Mouse (Mus musculus) stomach, embryonic 15.5 days (tissue): ENCODE results near the gene Nat14. TPM values are rescaled to one million over a fixed set of nuclear protein-coding genes. Genes with fewer than 3 reads are reported as not detected.

Experiments used
- ATAC-seq: fragments of 200-750 bp; cut with Nextera tagmentation; 2 replicates; pipeline ENCODE4 v1.8.0; 2017; ENCODE audit warnings: low read depth, moderate number of reproducible peaks, moderate TSS enrichment; ENCODE audit not compliant: insufficient read depth, low FRiP score
- H3K27ac ChIP-seq: fragments of 300-500 bp; sonication (generic); 2 replicates; pipeline ENCODE4 v1.5.1; 2015; ENCODE audit warnings: mild to moderate bottlenecking, inconsistent platforms
- H3K27me3 ChIP-seq: fragments of 300-500 bp; sonication (generic); replicated peaks from 2 replicates; pipeline ENCODE4 v1.6.1; 2015; ENCODE audit warnings: inconsistent platforms
- H3K36me3 ChIP-seq: fragments of 300-500 bp; sonication (generic); 2 replicates; pipeline ENCODE4 v1.6.1; 2015; ENCODE audit warnings: inconsistent platforms
- H3K4me1 ChIP-seq: fragments of 300-500 bp; sonication (generic); 2 replicates; pipeline ENCODE4 v1.6.1; 2015; ENCODE audit warnings: inconsistent platforms
- H3K4me2 ChIP-seq: fragments of 300-500 bp; sonication (generic); 2 replicates; pipeline ENCODE4 v1.6.1; 2015; ENCODE audit warnings: mild to moderate bottlenecking, inconsistent platforms
- H3K4me3 ChIP-seq: fragments of 300-500 bp; sonication (generic); replicated peaks from 2 replicates; pipeline ENCODE4 v1.5.1; 2015; ENCODE audit warnings: inconsistent platforms
- H3K9ac ChIP-seq: fragments of 300-500 bp; sonication (generic); 2 replicates; pipeline ENCODE4 v1.6.1; 2015; ENCODE audit warnings: inconsistent platforms
- H3K9me3 ChIP-seq: fragments of 300-500 bp; sonication (generic); 2 replicates; pipeline ENCODE4 v1.6.1; 2016; ENCODE audit warnings: inconsistent platforms
- WGBS: fragments of 180-500 bp; shearing (Covaris S2); methylation state at CpG from one replicate; pipeline ENCODE4 v1.1.7; 2015; 5-methylcytosine and 5-hydroxymethylcytosine counted together
- polyA plus RNA-seq: library from polyadenylated mRNA; unstranded; fragments of >200 nt; fragmentation: Nextera tagmentation; extraction: Ambion mirVana; gene quantifications from 2 replicates; pipeline ENCODE4 v1.2.1, GENCODE M21; 2015

Nat14 gene
- polyA plus RNA-seq, 1 experiment from 2014 or later = 4.3 TPM

DNA sequence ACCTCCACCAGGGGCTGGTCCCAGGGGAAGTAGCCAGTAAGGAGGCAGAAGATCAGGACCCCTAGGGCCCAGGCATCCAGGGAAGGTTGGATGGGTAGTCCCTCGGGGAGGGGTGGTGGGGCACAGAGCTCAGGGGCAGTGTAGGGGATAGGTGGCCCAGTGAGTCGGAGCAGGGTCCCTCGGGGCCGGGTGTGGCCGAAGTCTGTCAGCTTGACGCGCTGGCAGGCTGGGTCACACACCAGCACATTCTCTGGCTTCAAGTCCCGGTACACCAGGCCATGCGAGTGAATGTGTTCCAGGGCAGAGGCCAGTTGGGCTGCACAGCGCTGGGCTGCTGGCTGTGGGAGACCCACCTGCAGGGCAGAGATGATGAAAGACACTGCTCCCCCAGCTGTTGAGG, 35.5 kb downstream of the Nat14 start:
- ATAC-seq = 0 out of 2 replicates have a peak, but pooled peaks have one; percentile 14
- Histone ChIP-seq H3K36me3 (no peaks in the 10 kb centered on the region), H3K9ac (no peak overlapping the region), H3K4me3 (no peak overlapping the region), H3K27me3 (no peaks in the 10 kb centered on the region), H3K4me1 (no peaks in the 10 kb centered on the region), H3K4me2 (no peak overlapping the region), H3K27ac (no peak overlapping the region), H3K9me3 (no peaks in the 10 kb centered on the region)
- 77% methylated on average over 10 of the region's 10 CpGs for WGBS

DNA sequence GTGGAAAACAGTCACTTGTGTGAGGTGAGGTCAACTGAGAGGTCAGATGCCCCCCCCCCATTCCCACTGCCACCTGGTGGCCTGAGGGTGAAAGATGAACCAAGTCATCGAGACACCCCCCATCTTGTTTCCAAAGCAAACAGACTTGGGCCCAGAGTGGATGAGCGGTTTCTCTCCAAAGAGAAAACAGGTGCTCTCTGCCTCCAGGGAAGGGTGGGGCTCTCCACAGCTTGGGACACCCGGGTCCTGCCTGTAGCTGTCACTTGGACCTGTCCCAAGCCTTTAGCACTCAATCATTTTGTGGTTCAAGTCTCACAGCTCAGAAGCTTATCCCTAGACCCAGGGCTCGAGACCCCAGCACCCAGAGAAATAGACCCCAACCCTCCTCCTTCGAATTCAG, 41.7 kb downstream of the Nat14 start:
- H3K4me3 ChIP-seq = no peak overlapping the region
- no peaks in the 10 kb centered on the region for H3K4me1 ChIP-seq
- H3K9me3 ChIP-seq = no peaks in the 10 kb centered on the region
- H3K27ac ChIP-seq = no peak overlapping the region
- no peak overlapping the region for H3K4me2 ChIP-seq
- no peak overlapping the region for H3K9ac ChIP-seq
- ATAC-seq = no peak
- no peaks in the 10 kb centered on the region for H3K27me3 ChIP-seq
- WGBS = 63% methylated on average over 5 of the region's 5 CpGs
- no peaks in the 10 kb centered on the region for H3K36me3 ChIP-seq

DNA sequence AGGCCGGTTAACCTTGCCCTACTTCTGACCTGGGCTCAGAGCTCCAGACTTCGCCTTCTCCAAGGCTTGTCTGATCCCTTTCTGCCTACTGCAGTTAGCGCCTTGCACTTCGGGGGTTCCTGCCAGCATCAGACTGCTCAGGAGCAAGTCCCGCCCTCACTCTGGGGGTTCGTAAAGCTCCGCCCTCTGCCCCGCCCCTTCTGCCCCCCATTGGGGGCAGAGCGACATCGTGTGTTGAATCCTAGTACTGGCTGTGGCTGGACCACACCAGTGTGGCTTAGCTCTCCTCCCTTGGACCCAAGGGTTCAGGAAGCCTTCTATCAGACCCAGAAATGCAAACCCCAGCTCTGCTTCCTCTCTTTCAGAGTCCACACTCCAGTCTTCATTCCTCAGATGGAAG, 42.4 kb downstream of the Nat14 start, which contains the start of gene Sbk2:
Sbk2 (minus strand) TSS at position 135 of the 400 bp plus-strand sequence.
- Histone ChIP-seq H3K27me3 (no peaks in the 10 kb centered on the region), H3K4me3 (no peak within 1 kb of the TSS; the same call in 1 of the 2 replicates), H3K9ac (no peak within 1 kb of the TSS), H3K27ac (no peak within 1 kb of the TSS), H3K9me3 (no peaks in the 10 kb centered on the region), H3K4me2 (peak within 1 kb of the TSS; percentile 34), H3K4me1 (no peaks in the 10 kb centered on the region), H3K36me3 (no peaks in the 10 kb centered on the region)
- 4% methylated on average over 10 of the region's 10 CpGs for WGBS
- peak; percentile 73 for ATAC-seq

DNA sequence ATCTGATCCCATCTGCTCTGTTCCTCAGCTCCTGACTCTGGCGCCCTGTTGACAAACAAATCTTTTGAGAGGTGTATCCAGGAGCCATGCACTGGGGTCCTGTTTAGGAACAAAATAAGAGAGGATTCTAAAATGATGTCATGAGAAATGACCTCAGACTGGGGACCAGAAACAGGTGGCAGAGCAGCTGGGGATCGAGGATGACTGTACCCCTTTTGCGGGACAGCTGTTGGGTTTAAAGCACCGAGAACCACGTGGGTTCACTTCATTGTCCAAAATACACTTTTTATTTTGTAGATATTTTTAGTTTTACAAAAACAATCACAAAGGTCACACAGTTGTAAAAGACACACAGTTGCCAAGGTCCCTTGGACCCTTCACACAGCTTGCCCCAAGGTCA, 43.2 kb downstream of the Nat14 start:
- Histone ChIP-seq H3K4me3 (no peak overlapping the region), H3K9ac (no peak overlapping the region), H3K36me3 (no peaks in the 10 kb centered on the region), H3K9me3 (no peaks in the 10 kb centered on the region), H3K4me2 (no peak overlapping the region), H3K4me1 (no peaks in the 10 kb centered on the region), H3K27ac (no peak overlapping the region), H3K27me3 (no peaks in the 10 kb centered on the region)
- no peak for ATAC-seq
- WGBS = 82% methylated on average over 5 of the region's 5 CpGs

DNA sequence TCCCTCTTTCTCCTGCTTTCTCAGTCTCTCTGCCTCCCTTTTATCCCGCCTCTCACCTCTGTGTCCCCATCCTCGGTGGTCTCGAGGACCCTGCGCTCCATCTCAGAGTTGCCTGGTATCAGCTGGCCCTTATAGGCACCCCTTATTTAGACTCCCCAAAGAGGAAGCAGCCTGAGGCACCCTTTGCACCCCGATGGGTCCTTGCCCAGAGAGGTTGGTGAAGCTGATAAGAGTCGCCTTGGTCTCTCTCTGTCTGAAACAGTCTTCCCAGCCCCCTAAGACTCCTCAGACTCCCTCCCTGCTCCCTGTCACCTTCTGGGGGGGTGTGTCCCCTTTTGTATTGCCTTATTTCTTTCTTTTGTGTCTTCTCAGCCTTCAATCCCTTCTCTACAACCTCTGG, 49.2 kb downstream of the Nat14 start, which contains the start of gene Sbk3:
Sbk3 (minus strand) TSS at position 101 of the 400 bp plus-strand sequence.
- WGBS = 36% methylated on average over 6 of the region's 6 CpGs
- ATAC-seq = no peak
- no peak within 1 kb of the TSS for H3K27ac ChIP-seq
- no peaks in the 10 kb centered on the region for H3K27me3 ChIP-seq
- H3K36me3 ChIP-seq = no peaks in the 10 kb centered on the region
- H3K9ac ChIP-seq = no peak within 1 kb of the TSS
- no peaks in the 10 kb centered on the region for H3K4me1 ChIP-seq
- H3K9me3 ChIP-seq = no peaks in the 10 kb centered on the region
- H3K4me2 ChIP-seq = no peak within 1 kb of the TSS
- H3K4me3 ChIP-seq = no peak within 1 kb of the TSS

DNA sequence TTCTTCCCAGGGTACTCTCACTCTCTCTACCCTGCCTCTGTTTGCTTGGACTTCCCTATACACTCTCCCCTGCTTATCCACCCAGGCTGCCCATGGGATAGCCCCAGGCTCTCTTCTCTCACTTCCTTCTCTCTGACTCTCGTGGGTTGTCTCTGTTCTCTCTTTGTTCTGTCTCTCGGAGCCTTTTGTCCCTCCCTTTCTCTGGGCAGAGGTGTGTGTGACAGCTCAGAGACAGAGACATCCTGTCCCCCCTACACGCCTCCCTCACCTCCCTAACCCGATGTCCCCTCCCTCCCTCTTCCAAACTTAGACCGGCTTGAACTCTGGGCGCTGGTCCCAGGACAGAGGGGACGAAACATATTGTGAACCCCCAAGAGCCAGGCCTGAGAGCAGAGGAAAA, 49.9 kb downstream of the Nat14 start:
- Histone ChIP-seq H3K27ac (no peak overlapping the region), H3K36me3 (no peaks in the 10 kb centered on the region), H3K9ac (no peak overlapping the region), H3K4me1 (no peaks in the 10 kb centered on the region), H3K4me3 (no peak overlapping the region), H3K9me3 (no peaks in the 10 kb centered on the region), H3K4me2 (no peak overlapping the region), H3K27me3 (no peaks in the 10 kb centered on the region)
- WGBS = 25% methylated on average over 7 of the region's 7 CpGs
- ATAC-seq = no peak

DNA sequence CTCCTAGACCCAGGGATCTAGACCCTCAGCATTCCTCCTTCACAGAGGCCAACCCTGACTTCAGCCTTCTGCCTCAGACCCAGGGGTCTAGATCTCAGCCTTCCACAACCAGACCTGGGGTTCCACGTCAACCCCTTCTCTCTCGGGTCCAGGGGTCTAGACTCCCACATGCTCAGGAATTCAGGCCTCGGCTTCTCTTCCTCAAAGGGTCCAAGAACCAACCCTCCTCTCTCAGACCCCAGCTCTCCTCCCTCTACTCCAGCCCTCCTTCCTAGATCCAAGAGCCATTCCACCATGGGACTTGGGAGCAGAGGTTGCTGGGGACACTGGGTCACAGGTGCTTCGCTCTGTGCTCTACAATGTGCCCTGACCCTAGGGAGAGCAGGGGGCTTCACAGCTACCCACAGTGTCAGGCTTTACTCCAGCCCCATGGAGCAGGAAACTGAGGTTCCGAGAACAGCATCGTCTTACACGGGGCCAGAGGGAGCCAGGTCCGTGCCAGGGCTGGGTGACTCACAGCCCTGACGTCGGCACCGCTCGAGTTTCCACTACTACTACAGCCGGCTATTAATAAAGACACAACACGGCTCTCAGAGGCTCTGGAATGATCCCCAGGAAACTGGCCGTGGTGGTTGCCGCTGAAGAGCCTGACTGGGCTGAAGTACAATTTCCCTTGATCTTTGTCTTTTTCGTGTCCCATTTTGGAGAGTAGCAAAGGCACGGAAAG, 50.7 kb downstream of the Nat14 start:
- H3K36me3 ChIP-seq = no peaks in the 10 kb centered on the region
- no peaks in the 10 kb centered on the region for H3K9me3 ChIP-seq
- H3K4me3 ChIP-seq = no peak overlapping the region
- no peak overlapping the region for H3K9ac ChIP-seq
- no peaks in the 10 kb centered on the region for H3K4me1 ChIP-seq
- H3K4me2 ChIP-seq = no peak overlapping the region
- no peak for ATAC-seq
- no peak overlapping the region for H3K27ac ChIP-seq
- WGBS = 58% methylated on average over 18 of the region's 18 CpGs
- H3K27me3 ChIP-seq = no peaks in the 10 kb centered on the region

Other genes with a start within 250 kb of the Nat14 start
- gene Hspbp1, start 237.0 kb upstream of the Nat14 start, polyA plus RNA-seq = 83.5 and 94.5 TPM in 2 replicates
- 0.94 and 1.3 TPM in 2 replicates for gene Brsk1, start 231.4 kb upstream of the Nat14 start, polyA plus RNA-seq
- 0.85 and 0.88 TPM in 2 replicates for gene Tmem150b, start 196.8 kb upstream of the Nat14 start, polyA plus RNA-seq
- gene Kmt5c, start 181.9 kb upstream of the Nat14 start, polyA plus RNA-seq = 57.2 and 61.4 TPM in 2 replicates
- gene Cox6b2, start 168.9 kb upstream of the Nat14 start, polyA plus RNA-seq = 66.3 and 70.7 TPM in 2 replicates
- gene Fam71e2, start 150.7 kb upstream of the Nat14 start, polyA plus RNA-seq = not detected in 2 replicates
- 0.13 and 0.22 TPM in 2 replicates for gene Il11, start 139.2 kb upstream of the Nat14 start, polyA plus RNA-seq
- 1.2 and 1.4 TPM in 2 replicates for gene Tmem190, start 139.1 kb upstream of the Nat14 start, polyA plus RNA-seq
- gene Tmem238, start 132.4 kb upstream of the Nat14 start, polyA plus RNA-seq = 35.4 and 36.4 TPM in 2 replicates
- 309 and 356 TPM in 2 replicates for gene Rpl28, start 129.2 kb upstream of the Nat14 start, polyA plus RNA-seq
- 306 and 315 TPM in 2 replicates for gene Ube2s, start 109.4 kb upstream of the Nat14 start, polyA plus RNA-seq
- gene Shisa7, start 77.3 kb upstream of the Nat14 start, polyA plus RNA-seq = 0.36 and 0.44 TPM in 2 replicates
- gene Isoc2b, start 51.8 kb upstream of the Nat14 start, polyA plus RNA-seq = 12.9 and 14.4 TPM in 2 replicates
- gene Isoc2a, start 44.9 kb upstream of the Nat14 start, polyA plus RNA-seq = 1.1 and 1.3 TPM in 2 replicates
- gene Gm36210, start 15.5 kb upstream of the Nat14 start, polyA plus RNA-seq = not detected in 2 replicates
- gene Zfp628, start 6.8 kb upstream of the Nat14 start, polyA plus RNA-seq = 3.3 TPM in 2 replicates
- 2.1 and 3.5 TPM in 2 replicates for gene Ssc5d, start 3.8 kb downstream of the Nat14 start, polyA plus RNA-seq
- gene Sbk2, start 42.4 kb downstream of the Nat14 start, polyA plus RNA-seq = 0.22 and 0.30 TPM in 2 replicates
- gene Sbk3, start 49.1 kb downstream of the Nat14 start, polyA plus RNA-seq = not detected in 2 replicates
- 32.2 and 34.1 TPM in 2 replicates for gene Zfp579, start 74.1 kb downstream of the Nat14 start, polyA plus RNA-seq
- 16.0 and 16.4 TPM in 2 replicates for gene Zfp524, start 92.4 kb downstream of the Nat14 start, polyA plus RNA-seq
- gene Fiz1, start 92.7 kb downstream of the Nat14 start, polyA plus RNA-seq = 40.6 and 43.0 TPM in 2 replicates
- gene Gm44973, start 93.5 kb downstream of the Nat14 start, polyA plus RNA-seq = 1.5 and 2.0 TPM in 2 replicates
- 5.5 and 7.7 TPM in 2 replicates for gene Zfp865, start 98.3 kb downstream of the Nat14 start, polyA plus RNA-seq
- 19.2 and 20.8 TPM in 2 replicates for gene Ccdc106, start 98.5 kb downstream of the Nat14 start, polyA plus RNA-seq
- not detected in 2 replicates for gene 4632433K11Rik, start 112.1 kb downstream of the Nat14 start, polyA plus RNA-seq
- 5.4 and 6.0 TPM in 2 replicates for gene Zfp784, start 116.4 kb downstream of the Nat14 start, polyA plus RNA-seq
- gene Zfp580, start 129.5 kb downstream of the Nat14 start, polyA plus RNA-seq = 27.7 and 28.6 TPM in 2 replicates
- 118 and 124 TPM in 2 replicates for gene U2af2, start 140.1 kb downstream of the Nat14 start, polyA plus RNA-seq
- 54.5 and 59.6 TPM in 2 replicates for gene Epn1, start 158.2 kb downstream of the Nat14 start, polyA plus RNA-seq
- not detected in 2 replicates for gene Rfpl4, start 194.9 kb downstream of the Nat14 start, polyA plus RNA-seq
- 0.30 and 0.55 TPM in 2 replicates for gene Rasl2-9, start 203.9 kb downstream of the Nat14 start, polyA plus RNA-seq
- 0.01 TPM in 1 of 2 replicates, not detected in the other for gene Vmn1r55, start 227.6 kb downstream of the Nat14 start, polyA plus RNA-seq